Mouse (Mus musculus): ENCODE measurements around the gene Pxdn. TPM values are rescaled to one million over a fixed set of nuclear protein-coding genes. Genes with fewer than 3 reads are reported as not detected.

Gene Pxdn
- total RNA-seq (2023), result not detected

DNA sequence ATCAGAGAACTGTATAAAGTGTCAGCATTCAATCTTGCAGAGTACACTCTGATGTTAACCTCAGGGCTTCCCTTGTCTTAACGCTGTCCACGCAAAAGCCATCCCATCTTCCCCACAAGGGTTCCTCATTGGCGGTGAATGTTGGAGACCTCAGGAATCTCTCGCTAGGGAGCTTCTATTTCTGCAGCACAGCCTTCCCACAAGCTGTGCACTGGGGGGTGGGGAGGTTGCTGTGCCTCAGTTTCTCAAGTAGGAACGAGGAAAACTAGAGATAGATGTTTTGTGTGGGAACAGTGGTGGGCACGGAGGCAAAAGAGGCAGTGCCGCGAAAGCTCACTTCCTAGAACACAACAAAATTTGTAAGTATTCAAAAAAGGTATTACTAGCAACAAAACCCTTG, at the start of gene Pxdn:
TSS of gene Pxdn (plus strand) at position 301 of the 400 bp plus-strand sequence.

Other genes starting within 250 kb of the Pxdn start
- gene Tpo, start 195.0 kb downstream of the Pxdn start, total RNA-seq (2023), result not detected

Data from T-cell, adult 66 days (primary cell).